Mouse (Mus musculus) 3T3-L1 (cell line): ENCODE data around the gene 4933425L06Rik.

Experiments used
- DNase-seq: peaks from one replicate; pipeline ENCODE4 v3.0.0-alpha.2; 2015; ENCODE audit warnings: low read depth, low spot score

Gene 4933425L06Rik

GRCm38 (mm10) chr13:105081862-105082261 lies at the start of gene 4933425L06Rik:
TSS of gene 4933425L06Rik (plus strand) at chr13:105082122.
- no peak for DNase-seq

- no peak for DNase-seq
These were observed 44.1 kb upstream of the 4933425L06Rik start for GRCm38 (mm10) chr13:105037816-105038215.

GRCm38 (mm10) chr13:105038334-105038733 lies 43.6 kb upstream of the 4933425L06Rik start:
- no peak for DNase-seq

- DNase-seq = no peak
These were observed 38.0 kb upstream of the 4933425L06Rik start for GRCm38 (mm10) chr13:105043882-105044281.

- DNase-seq = no peak
These were observed 34.5 kb upstream of the 4933425L06Rik start for GRCm38 (mm10) chr13:105047377-105047776.

GRCm38 (mm10) chr13:105048662-105049061 lies 33.3 kb upstream of the 4933425L06Rik start:
- no peak for DNase-seq

- DNase-seq = no peak
These were observed 30.5 kb upstream of the 4933425L06Rik start for GRCm38 (mm10) chr13:105051432-105051831.

GRCm38 (mm10) chr13:105053618-105054017 lies 28.3 kb upstream of the 4933425L06Rik start:
- DNase-seq = no peak

- no peak for DNase-seq
These were observed 27.6 kb upstream of the 4933425L06Rik start, which contains the start of gene Rgs7bp for GRCm38 (mm10) chr13:105054181-105054940. TSS of gene Rgs7bp (minus strand) at chr13:105054930.

GRCm38 (mm10) chr13:105054941-105055309 lies 27.0 kb upstream of the 4933425L06Rik start:
- no peak for DNase-seq

- DNase-seq = no peak
These were observed 26.5 kb upstream of the 4933425L06Rik start for GRCm38 (mm10) chr13:105055374-105055773.

GRCm38 (mm10) chr13:105066119-105066518 lies 15.8 kb upstream of the 4933425L06Rik start:
- DNase-seq = no peak

- DNase-seq = no peak
These were observed 14.8 kb upstream of the 4933425L06Rik start for GRCm38 (mm10) chr13:105066890-105067845.

- no peak for DNase-seq
These were observed 7.4 kb downstream of the 4933425L06Rik start for GRCm38 (mm10) chr13:105089276-105089675.

GRCm38 (mm10) chr13:105096316-105096715 lies 14.4 kb downstream of the 4933425L06Rik start:
- DNase-seq = no peak

GRCm38 (mm10) chr13:105100705-105101104 lies 18.8 kb downstream of the 4933425L06Rik start:
- DNase-seq = no peak

- DNase-seq = no peak
These were observed 22.5 kb downstream of the 4933425L06Rik start for GRCm38 (mm10) chr13:105104385-105104784.

GRCm38 (mm10) chr13:105111599-105111998 lies 29.7 kb downstream of the 4933425L06Rik start:
- no peak for DNase-seq

GRCm38 (mm10) chr13:105121617-105122016 lies 39.7 kb downstream of the 4933425L06Rik start:
- DNase-seq = no peak

GRCm38 (mm10) chr13:105122092-105122491 lies 40.2 kb downstream of the 4933425L06Rik start:
- no peak for DNase-seq

- DNase-seq = no peak
These were observed 48.2 kb downstream of the 4933425L06Rik start for GRCm38 (mm10) chr13:105130080-105130479.

- DNase-seq = no peak
These were observed 50.4 kb downstream of the 4933425L06Rik start for GRCm38 (mm10) chr13:105132370-105132769.
